Mouse (Mus musculus) midbrain, embryonic 13.5 days (tissue): ENCODE results near the gene Dst. TPM values are rescaled to one million over a fixed set of nuclear protein-coding genes. Genes with fewer than 3 reads are reported as not detected.

Experiments
- ATAC-seq: fragments of 200-750 bp; cut with Nextera tagmentation; 2 replicates; pipeline ENCODE4 v1.8.0; 2017; ENCODE audit warnings: mild to moderate bottlenecking, moderate TSS enrichment, moderate library complexity
- H3K27ac ChIP-seq: fragments of 300-500 bp; sonication (generic); 2 replicates; pipeline ENCODE4 v1.5.1; 2015; ENCODE audit warnings: inconsistent platforms, mild to moderate bottlenecking, moderate library complexity
- H3K27me3 ChIP-seq: fragments of 300-500 bp; sonication (generic); 2 replicates; pipeline ENCODE4 v1.6.1; 2015; ENCODE audit warnings: mild to moderate bottlenecking, inconsistent platforms
- H3K36me3 ChIP-seq: fragments of 300-500 bp; sonication (generic); 2 replicates; pipeline ENCODE4 v1.6.1; 2015; ENCODE audit warnings: mild to moderate bottlenecking, inconsistent platforms
- H3K4me1 ChIP-seq: fragments of 300-500 bp; sonication (generic); replicated peaks from 2 replicates; pipeline ENCODE4 v1.6.1; 2015; ENCODE audit warnings: inconsistent platforms
- H3K4me2 ChIP-seq: fragments of 300-500 bp; sonication (generic); replicated peaks from 2 replicates; pipeline ENCODE4 v1.6.1; 2015; ENCODE audit warnings: moderate library complexity, mild to moderate bottlenecking, inconsistent platforms
- H3K4me3 ChIP-seq: fragments of 300-500 bp; sonication (generic); replicated peaks from 2 replicates; pipeline ENCODE4 v1.5.1; 2015; ENCODE audit warnings: mild to moderate bottlenecking, inconsistent platforms
- H3K9ac ChIP-seq: fragments of 300-500 bp; sonication (generic); replicated peaks from 2 replicates; pipeline ENCODE4 v1.6.1; 2015; ENCODE audit warnings: mild to moderate bottlenecking, inconsistent platforms
- H3K9me3 ChIP-seq: fragments of 300-500 bp; sonication (generic); 2 replicates; pipeline ENCODE4 v1.6.1; 2016; ENCODE audit warnings: mild to moderate bottlenecking, inconsistent platforms
- WGBS: fragments of 180-500 bp; shearing (Covaris S2); methylation state at CpG from one replicate; pipeline ENCODE4 v1.1.7; 2015; 5-methylcytosine and 5-hydroxymethylcytosine counted together
- polyA plus RNA-seq: library from polyadenylated mRNA; unstranded; fragments of >200 nt; fragmentation: Nextera tagmentation; extraction: Ambion mirVana; gene quantifications from 2 replicates; pipeline ENCODE4 v1.2.1, GENCODE M21; 2015

The Dst gene
- polyA plus RNA-seq, 1 experiment from 2014 or later = 38.3 TPM

DNA sequence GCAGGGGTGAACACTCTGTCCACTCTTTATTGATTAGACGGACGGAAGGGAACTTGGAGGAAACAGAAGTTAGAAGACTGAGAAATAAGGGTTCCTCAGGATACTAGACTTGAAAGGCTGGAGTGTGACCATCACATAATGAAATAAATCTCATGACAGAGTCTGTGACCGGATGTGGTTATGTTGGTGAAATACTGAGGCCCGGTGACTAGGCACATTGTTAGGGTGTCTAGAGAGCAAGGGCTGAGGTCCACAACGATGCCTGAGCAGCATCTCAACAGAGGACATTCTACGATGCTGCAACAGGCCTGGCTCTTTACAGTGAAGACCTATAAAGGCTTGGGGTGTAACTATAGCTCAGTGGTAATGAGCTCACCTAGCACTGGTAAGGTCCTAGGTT, 9.7 kb upstream of the Dst start:
- no peaks in the 10 kb centered on the region for H3K27me3 ChIP-seq
- no peak overlapping the region for H3K9ac ChIP-seq
- no peak overlapping the region for H3K27ac ChIP-seq
- H3K9me3 ChIP-seq = no peaks in the 10 kb centered on the region
- no peaks in the 10 kb centered on the region for H3K36me3 ChIP-seq
- ATAC-seq = no peak
- H3K4me1 ChIP-seq = no peaks in the 10 kb centered on the region
- H3K4me2 ChIP-seq = no peak overlapping the region
- H3K4me3 ChIP-seq = no peak overlapping the region
- WGBS = 97% methylated on average over 6 of the region's 6 CpGs

DNA sequence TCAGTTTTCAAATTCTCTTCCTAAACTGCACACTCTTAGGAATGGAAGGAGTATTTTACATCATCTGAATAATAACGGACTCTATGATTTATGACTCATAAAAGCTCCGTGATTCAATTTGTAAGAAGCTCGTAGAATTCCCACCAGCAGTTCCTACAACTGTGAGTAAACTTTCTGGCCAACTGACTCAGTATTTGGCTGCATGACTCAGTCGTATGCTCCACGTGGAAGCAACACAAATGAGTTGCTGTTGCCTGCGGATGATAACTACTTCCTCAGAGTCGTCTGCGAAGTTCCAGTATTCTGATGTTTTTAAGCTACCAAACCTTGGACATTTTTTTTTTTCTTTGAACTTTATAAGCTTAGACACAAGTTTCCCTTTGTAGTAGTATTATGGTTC, 7.8 kb upstream of the Dst start:
- no peak overlapping the region for H3K4me2 ChIP-seq
- WGBS = 93% methylated on average over 8 of the region's 8 CpGs

DNA sequence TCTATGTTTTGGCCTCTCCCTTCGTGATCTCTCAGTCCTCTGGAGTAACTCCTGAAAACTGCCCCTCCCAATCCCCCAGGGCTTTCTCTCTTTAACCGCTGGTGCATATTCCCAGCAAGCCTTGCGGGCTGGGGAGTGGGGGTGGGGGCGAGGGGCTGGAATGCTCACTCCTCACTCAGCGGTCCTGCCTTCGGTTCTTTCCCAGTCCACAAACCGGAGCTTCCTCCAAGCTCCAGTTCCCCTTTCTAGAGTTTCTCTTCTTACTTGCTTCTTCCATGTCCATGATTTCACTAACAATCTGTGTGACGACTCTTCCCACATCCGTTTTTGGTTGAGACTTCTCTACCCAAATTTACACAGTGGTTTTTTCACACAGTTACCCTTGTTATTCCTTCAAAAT, 4.4 kb upstream of the Dst start:
- H3K9ac ChIP-seq = no peak overlapping the region
- H3K4me2 ChIP-seq = no peak overlapping the region
- no peak overlapping the region for H3K27ac ChIP-seq
- WGBS = 36% methylated on average over 9 of the region's 9 CpGs
- no peak overlapping the region for H3K4me3 ChIP-seq
- peaks cover 15% of the 10 kb centered on the region for H3K4me1 ChIP-seq
- ATAC-seq = no peak
- H3K27me3 ChIP-seq = peaks cover 15% of the 10 kb centered on the region
- no peaks in the 10 kb centered on the region for H3K9me3 ChIP-seq
- H3K36me3 ChIP-seq = no peaks in the 10 kb centered on the region

More for the DNA sequence above, 7.8 kb upstream of the Dst start:
- no peaks in the 10 kb centered on the region for H3K36me3 ChIP-seq
- no peaks in the 10 kb centered on the region for H3K9me3 ChIP-seq
- H3K27me3 ChIP-seq = 0 out of 2 replicates have a peak, but pooled peaks cover 5% of the 10 kb centered on the region
- ATAC-seq = no peak
- no peak overlapping the region for H3K9ac ChIP-seq
- H3K4me3 ChIP-seq = no peak overlapping the region
- H3K4me1 ChIP-seq = no peaks in the 10 kb centered on the region
- no peak overlapping the region for H3K27ac ChIP-seq

DNA sequence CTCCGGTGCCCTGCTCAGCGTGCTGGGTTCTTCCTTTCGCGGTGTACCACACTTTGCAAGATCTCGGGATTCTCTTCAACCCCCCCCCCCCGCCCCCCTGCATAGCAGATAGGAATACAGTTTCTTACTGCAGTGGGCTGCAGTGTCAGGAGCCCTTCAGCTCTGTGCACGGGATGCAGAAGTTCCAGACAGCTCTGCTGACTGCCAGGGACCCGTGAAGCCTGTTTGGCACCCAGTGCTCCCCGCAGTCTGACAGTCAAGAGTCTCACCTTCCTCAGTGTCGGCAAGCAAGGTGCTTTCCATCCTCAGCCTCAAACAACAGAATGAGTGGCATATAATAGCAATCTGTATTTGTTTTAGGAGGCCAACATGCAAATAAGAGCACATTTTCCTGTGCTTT, 1.8 kb upstream of the Dst start:
- H3K4me1 ChIP-seq = peaks cover 26% of the 10 kb centered on the region
- no peaks in the 10 kb centered on the region for H3K36me3 ChIP-seq
- ATAC-seq = no peak
- H3K4me2 ChIP-seq = peak overlapping the region; percentile 88; the same call in 1 of the 2 replicates
- peak overlapping the region; percentile 66; the same call in 1 of the 2 replicates for H3K4me3 ChIP-seq
- no peak overlapping the region for H3K9ac ChIP-seq
- H3K9me3 ChIP-seq = no peaks in the 10 kb centered on the region
- no peak overlapping the region for H3K27ac ChIP-seq
- peaks cover 30% of the 10 kb centered on the region for H3K27me3 ChIP-seq
- 37% methylated on average over 10 of the region's 10 CpGs for WGBS

DNA sequence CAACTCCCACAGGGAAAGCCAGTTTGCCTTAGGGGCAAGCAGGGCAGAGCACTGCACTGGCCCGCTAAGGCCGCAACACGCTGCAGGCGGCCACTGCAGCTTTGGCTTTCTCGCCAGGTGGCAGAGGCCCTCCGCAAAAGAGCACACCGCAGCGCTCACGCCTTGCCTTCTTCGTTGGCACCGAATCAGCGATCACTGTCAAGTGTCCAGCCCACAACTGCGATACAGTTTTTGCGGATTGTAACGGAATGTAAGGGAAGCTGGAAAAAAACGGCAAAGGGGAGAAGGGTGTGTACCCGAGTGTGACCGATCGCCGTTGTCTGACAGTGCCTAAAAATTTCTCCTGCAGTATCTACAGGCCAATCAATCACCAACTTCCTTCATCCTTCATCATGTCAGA, 1.1 kb upstream of the Dst start:
- Histone ChIP-seq H3K9ac (peak overlapping the region; percentile 77), H3K4me1 (peaks cover 26% of the 10 kb centered on the region), H3K4me2 (peak overlapping the region; percentile 88), H3K9me3 (no peaks in the 10 kb centered on the region), H3K27ac (peak overlapping the region; percentile 79), H3K4me3 (peak overlapping the region; percentile 66), H3K36me3 (no peaks in the 10 kb centered on the region), H3K27me3 (peaks cover 30% of the 10 kb centered on the region)
- 1% methylated on average over 20 of the region's 20 CpGs for WGBS
- peak; percentile 43 for ATAC-seq

DNA sequence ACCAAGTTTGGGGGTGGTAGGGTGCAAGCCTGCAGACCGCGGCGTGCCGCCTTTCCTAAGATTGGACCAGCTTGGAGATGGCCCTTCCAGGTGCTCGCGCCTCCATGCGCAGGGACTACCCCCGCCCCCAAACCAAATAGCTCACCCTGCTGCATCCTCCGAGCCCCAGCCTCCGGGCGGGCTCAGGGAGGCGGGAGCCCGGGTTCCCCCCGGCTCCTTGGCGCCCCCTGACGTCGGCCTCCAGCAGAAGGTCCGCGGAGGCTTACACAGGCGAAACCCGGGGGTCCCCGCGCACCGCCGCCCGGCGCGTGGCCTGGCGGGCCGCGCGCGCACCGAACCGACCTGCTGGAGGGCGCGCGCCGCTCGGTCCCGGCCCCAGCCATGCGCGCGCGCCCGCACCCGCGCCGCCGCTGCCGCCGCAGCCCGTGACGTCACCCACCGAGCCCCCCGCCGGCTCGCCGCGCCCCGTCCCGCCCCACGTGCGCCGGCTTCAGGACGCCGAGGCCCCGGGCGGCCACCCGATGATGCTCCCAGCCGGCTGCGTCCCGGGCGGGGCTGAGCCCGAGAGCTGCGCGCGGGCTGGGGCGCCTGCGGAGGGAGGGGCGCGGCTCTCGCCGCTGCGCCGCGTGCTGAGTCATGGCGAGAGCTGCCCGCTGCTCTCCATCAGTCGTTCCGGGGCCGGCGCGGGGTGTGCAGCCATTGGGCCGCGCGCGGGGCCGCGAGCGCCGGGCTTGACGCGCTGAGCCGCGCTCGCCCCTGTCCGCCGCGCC, 419 bp upstream of the Dst start, which contains the start of gene Bend6:
Gene Bend6 (minus strand): TSS at position 396 of the 770 bp plus-strand sequence.
- no peaks in the 10 kb centered on the region for H3K36me3 ChIP-seq
- peak within 1 kb of the TSS; percentile 79 for H3K27ac ChIP-seq
- H3K27me3 ChIP-seq = peaks cover 30% of the 10 kb centered on the region
- H3K9ac ChIP-seq = peak within 1 kb of the TSS; percentile 77
- H3K9me3 ChIP-seq = no peaks in the 10 kb centered on the region
- ATAC-seq = peak; percentile 87
- H3K4me2 ChIP-seq = peak within 1 kb of the TSS; percentile 88
- WGBS = under 1% methylated on average over 90 of the region's 110 CpGs
- peak within 1 kb of the TSS; percentile 66 for H3K4me3 ChIP-seq
- H3K4me1 ChIP-seq = peaks cover 26% of the 10 kb centered on the region

DNA sequence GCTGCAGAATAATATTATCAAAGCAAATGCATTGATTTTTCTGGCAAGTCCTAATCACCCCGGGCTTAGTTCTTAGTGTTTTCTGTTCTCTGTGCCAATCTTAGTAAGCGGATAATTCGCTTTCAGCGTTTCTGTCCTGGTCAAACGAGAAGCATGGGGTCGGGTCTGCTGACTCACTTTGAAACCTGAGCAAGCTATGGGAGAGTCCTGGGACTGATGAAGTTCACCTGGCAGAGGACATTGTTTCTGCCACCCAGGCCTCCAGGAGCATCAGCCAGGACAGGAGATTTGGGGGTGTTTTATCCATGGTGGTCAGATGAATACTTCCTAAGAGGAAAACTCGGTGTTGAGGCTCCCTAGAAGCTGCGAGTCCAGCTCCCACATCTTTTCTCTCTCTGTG, 3.6 kb downstream of the Dst start:
- 72% methylated on average over 8 of the region's 8 CpGs for WGBS
- Histone ChIP-seq H3K27me3 (peaks cover 16% of the 10 kb centered on the region), H3K27ac (no peak overlapping the region), H3K9ac (no peak overlapping the region), H3K36me3 (peaks cover 5% of the 10 kb centered on the region), H3K4me2 (no peak overlapping the region), H3K4me1 (peaks cover 22% of the 10 kb centered on the region), H3K4me3 (no peak overlapping the region), H3K9me3 (no peaks in the 10 kb centered on the region)
- ATAC-seq = no peak

DNA sequence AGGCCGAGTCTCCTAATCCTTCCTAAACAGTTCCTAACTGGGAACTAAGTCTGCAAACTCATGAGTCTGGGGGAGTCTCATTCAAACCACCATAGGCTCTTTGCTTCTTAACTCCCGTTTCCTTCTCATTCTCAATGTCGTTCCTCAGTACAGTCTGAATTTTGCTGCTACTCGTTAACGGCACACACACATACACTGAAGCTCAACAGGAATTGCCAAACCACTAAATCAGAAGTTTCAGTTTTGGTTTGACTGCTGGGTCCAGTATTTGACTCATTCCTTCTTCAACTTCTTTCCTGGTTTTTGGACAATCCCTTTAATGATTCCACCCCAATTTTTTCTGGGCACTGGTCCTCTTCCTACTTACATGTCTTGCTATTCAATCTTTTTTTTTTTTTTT, 8.5 kb downstream of the Dst start:
- WGBS = 96% methylated on average over 5 of the region's 5 CpGs
- Histone ChIP-seq H3K27me3 (no peaks in the 10 kb centered on the region), H3K36me3 (peaks cover 11% of the 10 kb centered on the region), H3K9me3 (no peaks in the 10 kb centered on the region), H3K9ac (no peak overlapping the region), H3K27ac (no peak overlapping the region), H3K4me1 (no peaks in the 10 kb centered on the region), H3K4me3 (no peak overlapping the region), H3K4me2 (no peak overlapping the region)
- no peak for ATAC-seq

DNA sequence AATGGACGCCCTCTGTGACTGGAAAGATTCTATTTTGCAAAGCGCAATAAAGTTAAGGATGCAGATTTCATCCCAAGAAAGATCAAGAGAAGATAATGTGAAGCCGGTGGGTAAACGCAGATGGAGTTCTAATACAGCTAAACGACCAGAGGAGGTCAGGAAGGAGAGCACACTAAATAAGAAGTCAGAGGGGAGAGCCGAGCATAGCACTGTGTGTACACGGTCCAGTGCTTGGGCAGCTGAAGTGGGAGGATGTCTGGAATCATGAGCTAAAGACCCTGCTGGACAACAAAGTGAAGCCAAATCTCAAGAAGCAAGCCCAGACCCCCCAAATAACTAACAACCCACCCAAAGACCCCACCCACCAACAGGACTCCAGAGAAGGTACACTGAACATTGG, 14.9 kb downstream of the Dst start:
- 0 out of 2 replicates have a peak, but pooled peaks cover 2% of the 10 kb centered on the region for H3K36me3 ChIP-seq
- H3K27ac ChIP-seq = no peak overlapping the region
- no peak overlapping the region for H3K9ac ChIP-seq
- no peaks in the 10 kb centered on the region for H3K4me1 ChIP-seq
- H3K27me3 ChIP-seq = no peaks in the 10 kb centered on the region
- H3K9me3 ChIP-seq = no peaks in the 10 kb centered on the region
- H3K4me3 ChIP-seq = no peak overlapping the region
- WGBS = 76% methylated on average over 7 of the region's 7 CpGs
- no peak for ATAC-seq
- no peak overlapping the region for H3K4me2 ChIP-seq

DNA sequence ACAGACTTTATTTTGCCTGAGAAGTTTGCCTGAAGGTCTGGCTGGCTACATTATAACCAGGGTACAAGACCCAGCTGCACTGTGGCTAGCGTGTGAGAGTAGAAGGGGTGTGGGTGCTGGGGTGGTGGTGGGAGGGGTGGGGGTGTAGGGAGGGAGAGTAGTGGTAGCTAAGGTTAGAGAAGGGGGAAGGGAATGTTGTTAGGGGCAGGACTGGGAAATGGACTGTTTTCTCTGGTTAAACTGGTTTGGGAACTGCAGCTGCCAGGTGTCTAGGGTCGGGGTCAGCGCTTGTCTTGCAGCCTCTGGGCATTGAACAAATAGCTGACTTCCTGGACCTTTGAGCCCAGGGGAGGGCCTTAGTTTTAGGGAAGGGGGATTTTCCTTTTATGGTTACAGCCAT, 17.3 kb downstream of the Dst start:
- Histone ChIP-seq H3K9me3 (no peaks in the 10 kb centered on the region), H3K4me3 (no peak overlapping the region), H3K9ac (no peak overlapping the region), H3K27ac (no peak overlapping the region), H3K36me3 (no peaks in the 10 kb centered on the region), H3K4me2 (no peak overlapping the region), H3K27me3 (no peaks in the 10 kb centered on the region), H3K4me1 (no peaks in the 10 kb centered on the region)
- 87% methylated on average over 3 of the region's 3 CpGs for WGBS
- no peak for ATAC-seq

DNA sequence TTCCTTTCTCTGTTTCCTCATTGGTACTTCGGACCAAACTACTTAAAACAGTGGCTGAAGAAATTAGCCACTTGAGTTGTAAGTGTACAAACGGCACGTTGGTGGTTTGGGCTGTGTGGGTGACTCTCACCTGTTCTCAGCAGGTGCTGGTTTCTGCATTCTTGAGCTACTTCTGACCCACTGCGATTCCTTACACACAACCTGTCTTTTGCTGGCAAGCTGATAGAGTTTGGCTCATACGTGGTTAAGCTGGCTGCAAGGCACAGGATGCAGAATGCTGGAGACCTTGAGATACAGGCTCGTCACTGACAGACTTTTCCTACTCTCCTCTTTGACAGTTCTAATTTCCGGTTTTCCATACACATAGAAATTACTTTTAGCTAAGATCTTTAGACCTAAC, 19.4 kb downstream of the Dst start:
- H3K4me1 ChIP-seq = peaks cover 10% of the 10 kb centered on the region
- no peak overlapping the region for H3K9ac ChIP-seq
- H3K4me2 ChIP-seq = no peak overlapping the region
- no peaks in the 10 kb centered on the region for H3K27me3 ChIP-seq
- 95% methylated on average over 7 of the region's 7 CpGs for WGBS
- no peak overlapping the region for H3K27ac ChIP-seq
- no peak overlapping the region for H3K4me3 ChIP-seq
- no peaks in the 10 kb centered on the region for H3K9me3 ChIP-seq
- ATAC-seq = no peak
- H3K36me3 ChIP-seq = no peaks in the 10 kb centered on the region

DNA sequence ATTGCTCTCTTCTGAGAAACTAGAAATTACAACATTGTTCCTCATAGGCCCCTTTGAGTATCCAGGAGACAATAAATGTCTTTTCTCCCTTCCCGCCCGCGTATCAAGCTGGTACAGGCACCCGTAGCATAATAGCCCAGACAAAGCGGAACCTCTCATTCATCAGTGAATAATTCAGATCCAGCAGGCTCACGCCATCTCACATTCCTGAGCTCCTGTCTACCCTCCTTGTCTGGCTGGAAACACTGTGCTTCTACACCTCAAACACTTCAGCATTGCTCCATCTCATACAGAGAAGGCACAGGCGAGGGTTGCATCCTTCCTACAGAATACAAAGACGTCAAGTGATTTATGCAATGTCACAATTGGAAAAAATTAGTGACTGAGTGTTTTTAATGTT, 23.8 kb downstream of the Dst start:
- H3K9me3 ChIP-seq = no peaks in the 10 kb centered on the region
- no peak overlapping the region for H3K4me2 ChIP-seq
- ATAC-seq = no peak; the same call in 1 of the 2 replicates
- no peaks in the 10 kb centered on the region for H3K36me3 ChIP-seq
- 38% methylated on average over 8 of the region's 8 CpGs for WGBS
- H3K4me1 ChIP-seq = peaks cover 13% of the 10 kb centered on the region
- H3K27ac ChIP-seq = no peak overlapping the region
- H3K27me3 ChIP-seq = no peaks in the 10 kb centered on the region
- no peak overlapping the region for H3K4me3 ChIP-seq
- H3K9ac ChIP-seq = no peak overlapping the region

DNA sequence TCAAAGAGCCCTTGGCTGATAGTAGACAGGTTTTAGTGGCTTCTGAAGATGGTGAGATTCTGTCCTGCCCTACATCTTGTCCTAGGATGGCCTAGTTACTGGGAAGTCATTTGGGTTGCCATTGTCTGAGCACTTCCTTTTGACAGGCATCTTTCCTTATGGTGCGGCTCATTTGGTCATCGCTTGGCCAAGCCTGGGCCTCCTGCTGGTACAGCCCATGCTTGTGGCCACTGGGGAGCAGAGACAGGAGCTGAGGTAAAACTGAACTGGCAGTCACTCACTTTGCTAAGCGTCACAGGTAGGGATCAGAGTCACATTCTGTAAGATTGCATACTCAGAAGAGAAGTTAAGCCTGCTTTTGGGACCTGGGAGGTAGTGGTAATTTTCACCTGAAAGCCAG, 24.2 kb downstream of the Dst start:
- 75% methylated on average over 3 of the region's 3 CpGs for WGBS
- no peak overlapping the region for H3K27ac ChIP-seq
- no peak overlapping the region for H3K4me2 ChIP-seq
- H3K27me3 ChIP-seq = no peaks in the 10 kb centered on the region
- ATAC-seq = no peak
- no peak overlapping the region for H3K9ac ChIP-seq
- H3K36me3 ChIP-seq = no peaks in the 10 kb centered on the region
- H3K4me1 ChIP-seq = peaks cover 13% of the 10 kb centered on the region
- H3K9me3 ChIP-seq = no peaks in the 10 kb centered on the region
- no peak overlapping the region for H3K4me3 ChIP-seq
